Mouse (Mus musculus) G1E (cell line): Measurements from ENCODE around the gene Shank2. TPM values are rescaled to one million over a fixed set of nuclear protein-coding genes. Genes with fewer than 3 reads are reported as not detected.

Experiments
- ATAC-seq: 2 replicates; pipeline ENCODE4 v1.8.0; 2016; ENCODE audit warnings: mild to moderate bottlenecking; ENCODE audit not compliant: insufficient number of reproducible peaks, poor library complexity, low FRiP score, severe bottlenecking; ENCODE audit errors: extremely low read depth
- DNase-seq: peaks from one replicate; pipeline ENCODE4 v3.0.0; 2012; ENCODE audit warnings: low spot score
- H3K27me3 ChIP-seq: 2 replicates; pipeline ENCODE4 v1.6.1; 2012; ENCODE audit warnings: mild to moderate bottlenecking, low read length, inconsistent platforms; ENCODE audit not compliant: insufficient read depth
- H3K36me3 ChIP-seq: replicated peaks from 2 replicates; pipeline ENCODE3; 2012; ENCODE audit warnings: mild to moderate bottlenecking, inconsistent platforms
- H3K4me1 ChIP-seq: 2 replicates; pipeline ENCODE4 v1.6.1; 2012; ENCODE audit warnings: low read depth, low read length, inconsistent platforms, mixed read lengths; ENCODE audit not compliant: insufficient read depth
- H3K4me3 ChIP-seq: 2 replicates; pipeline ENCODE4 v1.5.1; 2012; ENCODE audit warnings: low read depth, mild to moderate bottlenecking, inconsistent platforms, low read length, moderate library complexity, mixed read lengths
- H3K9me3 ChIP-seq: replicated peaks from 2 replicates; pipeline ENCODE4 v1.6.1; 2012; ENCODE audit warnings: inconsistent platforms
- CTCF ChIP-seq: IDR thresholded peaks from 2 replicates; pipeline ENCODE4 v1.5.1; 2012; ENCODE audit warnings: low read depth, low read length, inconsistent platforms, mixed read lengths
- GATA1 ChIP-seq: IDR thresholded peaks from 2 replicates; pipeline ENCODE4 v1.6.1; 2012; ENCODE audit warnings: borderline replicate concordance, low read length, inconsistent platforms, mixed read lengths
- GATA2 ChIP-seq: IDR thresholded peaks from 2 replicates; pipeline ENCODE4 v1.6.1; 2012; ENCODE audit warnings: low read depth, low read length, inconsistent platforms, borderline replicate concordance
- POLR2AphosphoS5 ChIP-seq: IDR thresholded peaks from 2 replicates; pipeline ENCODE4 v1.6.1; 2012; ENCODE audit warnings: low read depth, low read length, inconsistent platforms; ENCODE audit not compliant: insufficient replicate concordance
- TAL1 ChIP-seq: conservative IDR thresholded peaks from 2 replicates; pipeline ENCODE4 v1.6.1; 2012; ENCODE audit warnings: low read depth, low read length, inconsistent platforms, mixed read lengths
- polyA plus RNA-seq: library from polyadenylated mRNA; stranded (reverse); fragments of >175 nt; gene quantifications from 2 replicates; pipeline ENCODE4 v1.2.3, GENCODE M21; 2012
- total RNA-seq, 2 experiments: library from RNA; stranded (forward) in 1 of 2; stranded (reverse) in 1 of 2; fragments of 200-1000 nt in 1 of 2; fragments of >200 nt in 1 of 2; fragmentation: Nextera tagmentation in 1 of 2; gene quantifications; 2 replicates each; pipeline ENCODE4 v1.2.3; 2014 to 2017

The Shank2 gene
- total and polyA plus RNA-seq, 3 experiments = 0.05 TPM; not detected in 2

DNA sequence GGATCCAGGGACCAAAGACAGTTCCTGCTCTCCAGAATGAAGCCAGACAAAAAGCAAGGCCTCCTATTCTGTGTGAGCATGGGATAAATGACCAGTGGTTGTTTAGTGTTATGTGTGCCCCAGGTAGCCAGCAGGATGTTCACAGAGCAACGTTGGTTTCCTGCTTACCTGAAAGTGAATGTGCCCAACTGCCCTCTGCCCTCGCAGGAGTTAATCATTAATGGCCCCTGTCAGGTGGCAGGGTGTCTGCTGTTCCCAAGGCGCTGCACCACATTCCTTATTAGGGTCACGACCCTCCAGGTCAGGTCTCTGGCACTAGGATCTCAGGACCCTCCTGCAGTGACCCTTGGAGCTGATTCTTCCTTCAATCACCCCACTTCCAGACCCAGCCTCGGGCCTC is 21.0 kb downstream of the Shank2 start:
- ATAC-seq = no peak
- no peaks in the 10 kb centered on the region; the same call in 1 of the 2 replicates for H3K4me1 ChIP-seq
- DNase-seq = no peak

GRCm38 (mm10) chr7:144023561-144023960 is 21.8 kb downstream of the Shank2 start:
- no peak for ATAC-seq
- TF ChIP-seq TAL1 (no peak), GATA2 (no peak), GATA1 (no peak)
- Histone ChIP-seq H3K4me1 (no peaks in the 10 kb centered on the region; the same call in 1 of the 2 replicates), H3K27me3 (peaks cover 14% of the 10 kb centered on the region), H3K36me3 (no peaks in the 10 kb centered on the region), H3K4me3 (no peak overlapping the region), H3K9me3 (no peaks in the 10 kb centered on the region)
- no peak for DNase-seq

More for the DNA sequence above, 21.0 kb downstream of the Shank2 start:
- Histone ChIP-seq H3K27me3 (peaks cover 14% of the 10 kb centered on the region), H3K36me3 (no peaks in the 10 kb centered on the region), H3K9me3 (no peaks in the 10 kb centered on the region), H3K4me3 (no peak overlapping the region)
- TF ChIP-seq GATA1 (no peak), POLR2AphosphoS5 (no peak), CTCF (no peak)

DNA sequence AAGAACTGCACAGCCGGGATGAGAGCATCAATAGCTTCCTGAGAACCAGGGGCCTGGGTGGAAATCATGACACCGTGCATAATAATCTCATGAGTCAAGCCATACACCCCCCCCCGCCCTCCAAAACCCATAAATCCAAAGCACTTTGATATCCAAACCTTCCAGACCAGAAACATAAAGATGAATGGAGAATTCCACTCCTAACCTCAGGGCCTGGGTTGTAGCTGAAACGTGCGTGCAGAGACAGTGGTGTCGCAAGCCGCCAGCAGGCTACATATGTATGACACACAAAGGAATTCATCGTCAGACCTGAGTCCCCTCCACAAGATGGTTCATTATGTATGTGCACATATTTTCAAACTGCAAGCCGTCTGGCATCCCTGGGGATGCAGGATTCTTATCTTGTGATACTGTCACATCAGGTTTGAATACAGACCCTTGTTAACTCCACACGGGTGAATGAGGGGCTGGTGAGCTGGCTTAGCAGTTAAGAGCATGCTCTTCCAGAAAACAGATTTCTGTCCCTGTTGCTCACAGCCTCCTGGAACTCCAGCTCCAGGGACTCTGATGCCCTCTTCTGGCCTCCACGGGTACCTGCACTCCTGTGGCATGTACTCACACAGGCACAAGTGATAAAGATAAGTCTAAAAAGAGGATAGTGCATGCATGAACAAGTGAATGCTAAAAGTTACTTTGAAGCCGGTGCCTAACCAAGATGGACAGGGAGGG is 24.5 kb downstream of the Shank2 start:
- no peaks in the 10 kb centered on the region for H3K36me3 ChIP-seq
- H3K4me1 ChIP-seq = no peaks in the 10 kb centered on the region; the same call in 1 of the 2 replicates
- H3K4me3 ChIP-seq = no peak overlapping the region
- DNase-seq = no peak
- TF ChIP-seq TAL1 = no peak
- no peak for TF ChIP-seq CTCF
- no peak for ATAC-seq
- H3K9me3 ChIP-seq = no peaks in the 10 kb centered on the region
- H3K27me3 ChIP-seq = peaks cover 19% of the 10 kb centered on the region

- H3K9me3 ChIP-seq = no peaks in the 10 kb centered on the region
- H3K4me3 ChIP-seq = no peak overlapping the region
- DNase-seq (no peak), ATAC-seq (no peak)
- peaks cover 14% of the 10 kb centered on the region for H3K27me3 ChIP-seq
- H3K4me1 ChIP-seq = peaks cover 13% of the 10 kb centered on the region
- no peak for TF ChIP-seq POLR2AphosphoS5
- no peak for TF ChIP-seq GATA1
- no peak for TF ChIP-seq TAL1
- no peak for TF ChIP-seq GATA2
- TF ChIP-seq CTCF = no peak
- no peaks in the 10 kb centered on the region for H3K36me3 ChIP-seq
Measured at GRCm38 (mm10) chr7:144029246-144029645, 27.5 kb downstream of the Shank2 start.

- peaks cover 5% of the 10 kb centered on the region for H3K27me3 ChIP-seq
- no peak for DNase-seq
- no peak for ATAC-seq
Measured at GRCm38 (mm10) chr7:144030796-144031195, 29.1 kb downstream of the Shank2 start.

DNA sequence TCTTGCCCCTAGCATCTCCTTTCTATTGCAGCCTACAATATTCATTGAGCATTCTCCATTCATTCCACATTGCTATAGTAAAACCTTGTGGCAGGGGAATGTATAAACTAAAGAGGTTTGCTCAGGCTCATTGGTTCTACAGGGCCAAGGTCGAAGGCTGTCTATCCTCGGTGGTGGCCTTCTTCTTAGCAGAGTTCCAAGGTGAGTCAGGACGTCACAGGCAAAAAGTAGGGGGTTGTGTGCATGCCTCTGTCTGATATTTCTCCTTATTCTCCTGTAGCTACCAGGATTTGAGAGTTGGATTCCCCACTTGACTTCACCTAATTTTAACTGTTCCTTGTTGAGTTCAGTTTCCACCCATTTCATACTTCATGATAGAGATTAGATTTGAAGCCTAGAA is 29.9 kb downstream of the Shank2 start:
- no peak for TF ChIP-seq POLR2AphosphoS5
- TF ChIP-seq CTCF = no peak
- no peak for TF ChIP-seq GATA1
- no peak for TF ChIP-seq TAL1
- TF ChIP-seq GATA2 = no peak
- no peaks in the 10 kb centered on the region for H3K9me3 ChIP-seq
- no peak for ATAC-seq
- H3K4me3 ChIP-seq = no peak overlapping the region
- no peaks in the 10 kb centered on the region for H3K36me3 ChIP-seq
- H3K4me1 ChIP-seq = peaks cover 28% of the 10 kb centered on the region
- H3K27me3 ChIP-seq = peaks cover 8% of the 10 kb centered on the region
- DNase-seq = no peak

More at GRCm38 (mm10) chr7:144030796-144031195, 29.1 kb downstream of the Shank2 start:
- Histone ChIP-seq H3K9me3 (no peaks in the 10 kb centered on the region), H3K36me3 (no peaks in the 10 kb centered on the region), H3K4me3 (no peak overlapping the region), H3K4me1 (peaks cover 20% of the 10 kb centered on the region)
- TF ChIP-seq CTCF (no peak), GATA1 (no peak), TAL1 (no peak), GATA2 (no peak), POLR2AphosphoS5 (no peak)
